Mouse (Mus musculus): ENCODE results near the gene Nipsnap2.

GRCm38 (mm10) chr5:129761865-129762540 is 37.1 kb downstream of the Nipsnap2 start:
- no peak for TF ChIP-seq GATA1 (IDR thresholded peaks at IDR 0.05; ENCODE audit: low read length)
- no peak for TF ChIP-seq TAL1 (IDR thresholded peaks at IDR 0.05; ENCODE audit: low read length)
